Mouse (Mus musculus): ENCODE results near the gene Gpbar1.

DNA sequence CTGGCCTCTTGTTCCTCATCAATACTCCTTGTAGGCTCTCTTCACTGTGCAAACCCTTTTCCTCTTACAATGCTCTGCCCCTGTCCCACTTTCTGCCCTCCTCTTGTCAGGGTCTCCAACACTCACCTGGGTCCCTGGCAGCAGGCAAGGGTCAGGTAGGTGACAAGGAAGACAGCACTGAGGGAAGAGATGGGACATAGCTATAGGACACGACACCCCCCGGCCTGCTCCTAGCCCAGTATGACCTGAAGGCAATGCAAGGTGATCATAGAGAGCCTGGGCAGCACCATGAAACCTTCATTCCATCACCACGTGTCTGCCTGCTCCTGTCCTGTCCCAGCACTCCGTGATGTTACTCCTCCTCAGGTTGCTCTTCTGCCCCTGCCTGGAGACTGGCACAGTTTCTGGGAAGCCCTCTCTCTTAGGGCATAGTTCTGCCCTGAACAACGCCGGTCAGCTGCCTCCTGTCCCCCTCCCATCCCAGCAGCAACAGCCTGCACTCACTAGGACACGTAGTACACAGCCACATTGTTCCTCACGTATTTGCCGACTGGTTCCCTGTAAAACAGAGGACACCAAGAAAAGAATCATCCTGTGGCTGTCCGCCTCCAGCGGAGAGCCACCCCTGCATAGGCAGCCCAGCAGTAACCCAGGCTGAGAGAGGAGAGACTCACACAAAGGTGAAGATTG lies 14.1 kb downstream of the Gpbar1 start:
- no peak for TF ChIP-seq CTCF (IDR thresholded peaks at IDR 0.05; ENCODE audit: extremely low read depth, insufficient read depth, insufficient read length, insufficient replicate concordance)
- TF ChIP-seq POLR2A (IDR thresholded peaks at IDR 0.05; ENCODE audit: low read depth, low read length), result no peak
